Mouse (Mus musculus) kidney, adult 2 months (tissue): ENCODE measurements around the gene Gm49318. TPM values are rescaled to one million over a fixed set of nuclear protein-coding genes. Genes with fewer than 3 reads are reported as not detected.

Source experiments
- DNase-seq: peaks from one replicate; pipeline ENCODE4 v3.0.0; 2021
- H3K27ac ChIP-seq: fragments of 200-500 bp; 2 replicates; pipeline ENCODE4 v1.5.1; 2012; ENCODE audit warnings: low read depth, low read length, control low read depth, inconsistent platforms; ENCODE audit not compliant: insufficient read depth
- H3K27me3 ChIP-seq: fragments of 200-500 bp; replicated peaks from 2 replicates; pipeline ENCODE4 v1.6.1; 2012; ENCODE audit warnings: mild to moderate bottlenecking, moderate library complexity, low read length, inconsistent platforms; ENCODE audit not compliant: control insufficient read depth, insufficient read depth
- H3K36me3 ChIP-seq: fragments of 200-500 bp; 2 replicates; pipeline ENCODE4 v1.6.1; 2012; ENCODE audit warnings: mild to moderate bottlenecking, moderate library complexity, low read length, inconsistent platforms; ENCODE audit not compliant: control insufficient read depth, insufficient read depth
- H3K4me1 ChIP-seq: fragments of 200-500 bp; 2 replicates; pipeline ENCODE4 v1.6.1; 2011; ENCODE audit warnings: low read length; ENCODE audit not compliant: control insufficient read depth, insufficient read depth
- H3K4me3 ChIP-seq: fragments of 200-500 bp; 2 replicates; pipeline ENCODE4 v1.5.1; 2011; ENCODE audit warnings: mild to moderate bottlenecking, low read depth, low read length, control low read depth; ENCODE audit not compliant: insufficient read depth
- CTCF ChIP-seq: fragments of 200-500 bp; conservative IDR thresholded peaks from 2 replicates; pipeline ENCODE4 v1.5.1; 2011; ENCODE audit warnings: low read depth, mild to moderate bottlenecking, control low read depth, low read length, moderate library complexity, mixed read lengths; ENCODE audit not compliant: insufficient read depth, insufficient read length
- POLR2A ChIP-seq: fragments of 200-500 bp; IDR thresholded peaks from one replicate; pipeline ENCODE4 v1.6.1; 2011; ENCODE audit warnings: low read depth, low read length, control low read depth
- WGBS: fragments of 180-500 bp; shearing (Covaris S2); methylation state at CpG from one replicate; pipeline ENCODE4 v1.1.7; 2018; 5-methylcytosine and 5-hydroxymethylcytosine counted together
- polyA plus RNA-seq: library from polyadenylated mRNA; depleted of rRNA; stranded (reverse); fragments of >200 nt; gene quantifications from 2 replicates; pipeline ENCODE4 v1.2.3, GENCODE M21; 2012

Gm49318 gene
- polyA plus RNA-seq, 1 experiment, result not detected

GRCm38 (mm10) chr9:22004546-22004945 is 66.5 kb downstream of the Gm49318 start:
- no peak for DNase-seq
- Histone ChIP-seq H3K27ac (no peak overlapping the region), H3K27me3 (no peaks in the 10 kb centered on the region), H3K4me1 (peaks cover 5% of the 10 kb centered on the region), H3K4me3 (no peak overlapping the region), H3K36me3 (peaks cover 3% of the 10 kb centered on the region)
- no peak for TF ChIP-seq CTCF
- TF ChIP-seq POLR2A, result no peak
- 93% methylated on average over 12 of the region's 12 CpGs for WGBS

GRCm38 (mm10) chr9:22003163-22003554 is 67.9 kb downstream of the Gm49318 start:
- TF ChIP-seq POLR2A (no peak), CTCF (no peak)
- 1% methylated on average over 18 of the region's 18 CpGs for WGBS
- Histone ChIP-seq H3K36me3 (no peaks in the 10 kb centered on the region), H3K27me3 (no peaks in the 10 kb centered on the region), H3K27ac (peak overlapping the region; percentile 19; the same call in 1 of the 2 replicates), H3K4me3 (peak overlapping the region; percentile 80), H3K4me1 (peaks cover 5% of the 10 kb centered on the region)
- DNase-seq, result no peak

GRCm38 (mm10) chr9:22002194-22003162 is 68.6 kb downstream of the Gm49318 start, which contains the start of the genes Ccdc151 and Prkcsh:
Gene Ccdc151 (minus strand): TSS chr9:22002634.
Gene Prkcsh (plus strand): TSS chr9:22002806.
- Histone ChIP-seq H3K36me3 (no peaks in the 10 kb centered on the region), H3K27ac (peak within 1 kb of the TSS; percentile 19; the same call in 1 of the 2 replicates), H3K4me1 (peaks cover 5% of the 10 kb centered on the region), H3K27me3 (no peaks in the 10 kb centered on the region), H3K4me3 (peak within 1 kb of the TSS; percentile 80)
- WGBS, result 6% methylated on average over 57 of the region's 57 CpGs
- TF ChIP-seq POLR2A, result no peak
- no peak for TF ChIP-seq CTCF
- peak; percentile 100 for DNase-seq

GRCm38 (mm10) chr9:22001633-22002032 is 69.4 kb downstream of the Gm49318 start:
- no peak for DNase-seq
- Histone ChIP-seq H3K27me3 (no peaks in the 10 kb centered on the region), H3K4me3 (no peak overlapping the region), H3K27ac (no peak overlapping the region), H3K4me1 (peaks cover 5% of the 10 kb centered on the region), H3K36me3 (no peaks in the 10 kb centered on the region)
- TF ChIP-seq POLR2A (no peak), CTCF (no peak)
- WGBS, result 81% methylated on average over 4 of the region's 4 CpGs

GRCm38 (mm10) chr9:22000296-22000695 is 70.8 kb downstream of the Gm49318 start:
- Histone ChIP-seq H3K36me3 (no peaks in the 10 kb centered on the region), H3K4me1 (peaks cover 5% of the 10 kb centered on the region), H3K27ac (no peak overlapping the region), H3K27me3 (no peaks in the 10 kb centered on the region), H3K4me3 (no peak overlapping the region)
- DNase-seq, result no peak
- WGBS, result 93% methylated on average over 6 of the region's 6 CpGs
- no peak for TF ChIP-seq CTCF
- TF ChIP-seq POLR2A, result no peak

- WGBS, result 81% methylated on average over 3 of the region's 3 CpGs
- H3K27me3 ChIP-seq, result no peaks in the 10 kb centered on the region
- no peaks in the 10 kb centered on the region for H3K36me3 ChIP-seq
- H3K27ac ChIP-seq, result no peak overlapping the region
- no peak for DNase-seq
- TF ChIP-seq CTCF, result no peak
- TF ChIP-seq POLR2A, result no peak
- H3K4me1 ChIP-seq, result no peaks in the 10 kb centered on the region; the same call in 1 of the 2 replicates
- H3K4me3 ChIP-seq, result no peak overlapping the region
These were observed 74.7 kb downstream of the Gm49318 start for GRCm38 (mm10) chr9:21996178-21996867.

- Histone ChIP-seq H3K4me1 (peaks cover 7% of the 10 kb centered on the region), H3K27ac (no peak overlapping the region), H3K36me3 (no peaks in the 10 kb centered on the region), H3K27me3 (no peaks in the 10 kb centered on the region), H3K4me3 (no peak overlapping the region)
- DNase-seq, result peak; percentile 63
- WGBS, result 59% methylated on average over 4 of the region's 4 CpGs
- no peak for TF ChIP-seq CTCF
- TF ChIP-seq POLR2A, result no peak
These were observed 78.8 kb downstream of the Gm49318 start for GRCm38 (mm10) chr9:21992227-21992626.
